Mouse (Mus musculus) forebrain, embryonic 13.5 days (tissue): Measurements from ENCODE around the gene Rps10. TPM values are rescaled to one million over a fixed set of nuclear protein-coding genes. Genes with fewer than 3 reads are reported as not detected.

Source experiments
- ATAC-seq: fragments of 200-750 bp; cut with Nextera tagmentation; 2 replicates; pipeline ENCODE4 v1.8.0; 2017
- H3K27ac ChIP-seq: fragments of 300-500 bp; sonication (generic); 2 replicates; pipeline ENCODE4 v1.5.1; 2015; ENCODE audit warnings: inconsistent platforms, mild to moderate bottlenecking, moderate library complexity
- H3K27me3 ChIP-seq: fragments of 300-500 bp; sonication (generic); 2 replicates; pipeline ENCODE4 v1.6.1; 2015; ENCODE audit warnings: mild to moderate bottlenecking, inconsistent platforms
- H3K36me3 ChIP-seq: fragments of 300-500 bp; sonication (generic); 2 replicates; pipeline ENCODE4 v1.6.1; 2015; ENCODE audit warnings: mild to moderate bottlenecking, inconsistent platforms; ENCODE audit not compliant: poor library complexity, severe bottlenecking
- H3K4me1 ChIP-seq: fragments of 300-500 bp; sonication (generic); 2 replicates; pipeline ENCODE4 v1.6.1; 2015; ENCODE audit warnings: inconsistent platforms
- H3K4me2 ChIP-seq: fragments of 300-500 bp; sonication (generic); 2 replicates; pipeline ENCODE4 v1.6.1; 2015; ENCODE audit warnings: inconsistent platforms, mild to moderate bottlenecking, moderate library complexity
- H3K4me3 ChIP-seq: fragments of 300-500 bp; sonication (generic); 2 replicates; pipeline ENCODE4 v1.5.1; 2015; ENCODE audit warnings: mild to moderate bottlenecking, inconsistent platforms
- H3K9ac ChIP-seq: fragments of 300-500 bp; sonication (generic); 2 replicates; pipeline ENCODE4 v1.6.1; 2015; ENCODE audit warnings: mild to moderate bottlenecking, inconsistent platforms
- H3K9me3 ChIP-seq: fragments of 300-500 bp; sonication (generic); replicated peaks from 2 replicates; pipeline ENCODE4 v1.6.1; 2016; ENCODE audit warnings: inconsistent platforms
- WGBS: fragments of 180-500 bp; shearing (Covaris S2); methylation state at CpG from one replicate; pipeline ENCODE4 v1.1.7; 2015; 5-methylcytosine and 5-hydroxymethylcytosine counted together
- polyA plus RNA-seq: library from polyadenylated mRNA; unstranded; fragments of >200 nt; fragmentation: Nextera tagmentation; extraction: Ambion mirVana; gene quantifications from 2 replicates; pipeline ENCODE4 v1.2.1, GENCODE M21; 2015

Rps10 gene
- polyA plus RNA-seq, 1 experiment from 2014 or later = 777 TPM

- H3K27me3 ChIP-seq = no peaks in the 10 kb centered on the region
- H3K9ac ChIP-seq = peak within 1 kb of the TSS; percentile 99
- peak within 1 kb of the TSS; percentile 98 for H3K27ac ChIP-seq
- peak; percentile 92 for ATAC-seq
- H3K9me3 ChIP-seq = no peaks in the 10 kb centered on the region
- H3K4me1 ChIP-seq = peaks cover 54% of the 10 kb centered on the region
- WGBS = 9% methylated on average over 82 of the region's 91 CpGs
- peaks cover 5% of the 10 kb centered on the region; the same call in 1 of the 2 replicates for H3K36me3 ChIP-seq
- H3K4me2 ChIP-seq = peak within 1 kb of the TSS; percentile 90
- H3K4me3 ChIP-seq = peak within 1 kb of the TSS; percentile 91
Measured at GRCm38 (mm10) chr17:27623360-27624326, 12.8 kb downstream of the Rps10 start, which contains the start of gene Nudt3. Gene Nudt3 (minus strand): TSS chr17:27623495.

- Histone ChIP-seq H3K27ac (peak overlapping the region; percentile 98), H3K36me3 (peaks cover 14% of the 10 kb centered on the region), H3K9me3 (peaks cover 4% of the 10 kb centered on the region), H3K4me3 (peak overlapping the region; percentile 91), H3K9ac (peak overlapping the region; percentile 99), H3K27me3 (no peaks in the 10 kb centered on the region), H3K4me1 (peaks cover 56% of the 10 kb centered on the region), H3K4me2 (peak overlapping the region; percentile 90)
- peak; percentile 68 for ATAC-seq
- under 1% methylated on average over 60 of the region's 80 CpGs for WGBS
Measured at GRCm38 (mm10) chr17:27622611-27623359, 13.7 kb downstream of the Rps10 start.

GRCm38 (mm10) chr17:27621705-27622531, 14.6 kb downstream of the Rps10 start:
- peak; percentile 45; the same call in 1 of the 2 replicates for ATAC-seq
- Histone ChIP-seq H3K4me2 (peak overlapping the region; percentile 90), H3K9ac (peak overlapping the region; percentile 99), H3K27ac (peak overlapping the region; percentile 98), H3K4me1 (peaks cover 52% of the 10 kb centered on the region), H3K36me3 (peaks cover 22% of the 10 kb centered on the region), H3K4me3 (peak overlapping the region; percentile 91), H3K27me3 (no peaks in the 10 kb centered on the region), H3K9me3 (peaks cover 13% of the 10 kb centered on the region)
- WGBS = under 1% methylated on average over 23 of the region's 23 CpGs

- peaks cover 45% of the 10 kb centered on the region for H3K4me1 ChIP-seq
- H3K4me2 ChIP-seq = peak overlapping the region; percentile 90
- 33% methylated on average over 8 of the region's 8 CpGs for WGBS
- no peaks in the 10 kb centered on the region for H3K27me3 ChIP-seq
- H3K36me3 ChIP-seq = peaks cover 29% of the 10 kb centered on the region
- peak overlapping the region; percentile 98 for H3K27ac ChIP-seq
- peak overlapping the region; percentile 91 for H3K4me3 ChIP-seq
- H3K9me3 ChIP-seq = peaks cover 14% of the 10 kb centered on the region
- ATAC-seq = no peak
- H3K9ac ChIP-seq = peak overlapping the region; percentile 99
Measured at GRCm38 (mm10) chr17:27621161-27621560, 15.3 kb downstream of the Rps10 start.

- no peak overlapping the region for H3K4me2 ChIP-seq
- no peak overlapping the region for H3K9ac ChIP-seq
- no peak overlapping the region for H3K27ac ChIP-seq
- no peak overlapping the region for H3K4me3 ChIP-seq
- H3K27me3 ChIP-seq = no peaks in the 10 kb centered on the region
- peaks cover 14% of the 10 kb centered on the region for H3K9me3 ChIP-seq
- no peak for ATAC-seq
- peaks cover 39% of the 10 kb centered on the region for H3K36me3 ChIP-seq
- H3K4me1 ChIP-seq = peaks cover 59% of the 10 kb centered on the region
- 83% methylated on average over 7 of the region's 7 CpGs for WGBS
Measured at GRCm38 (mm10) chr17:27615388-27615787, 21.1 kb downstream of the Rps10 start.

- no peak for ATAC-seq
- H3K4me1 ChIP-seq = peaks cover 44% of the 10 kb centered on the region
- 66% methylated on average over 4 of the region's 4 CpGs for WGBS
Measured at GRCm38 (mm10) chr17:27613016-27613415, 23.5 kb downstream of the Rps10 start.

GRCm38 (mm10) chr17:27611994-27612393, 24.5 kb downstream of the Rps10 start:
- no peak for ATAC-seq
- Histone ChIP-seq H3K27me3 (no peaks in the 10 kb centered on the region), H3K9me3 (peaks cover 2% of the 10 kb centered on the region; the same call in 1 of the 2 replicates), H3K36me3 (peaks cover 25% of the 10 kb centered on the region), H3K4me1 (peaks cover 44% of the 10 kb centered on the region), H3K27ac (no peak overlapping the region), H3K4me3 (no peak overlapping the region), H3K9ac (no peak overlapping the region), H3K4me2 (no peak overlapping the region)
- WGBS = 80% methylated on average over 5 of the region's 5 CpGs

More at GRCm38 (mm10) chr17:27613016-27613415, 23.5 kb downstream of the Rps10 start:
- Histone ChIP-seq H3K9ac (0 out of 2 replicates have a peak overlapping the region, but pooled peaks have one; percentile 1), H3K4me2 (no peak overlapping the region), H3K27me3 (no peaks in the 10 kb centered on the region), H3K27ac (no peak overlapping the region), H3K36me3 (peaks cover 32% of the 10 kb centered on the region), H3K9me3 (peaks cover 12% of the 10 kb centered on the region), H3K4me3 (no peak overlapping the region)

- H3K4me2 ChIP-seq = no peak overlapping the region
- H3K36me3 ChIP-seq = peaks cover 20% of the 10 kb centered on the region
- no peaks in the 10 kb centered on the region for H3K9me3 ChIP-seq
- no peaks in the 10 kb centered on the region for H3K27me3 ChIP-seq
- peaks cover 44% of the 10 kb centered on the region for H3K4me1 ChIP-seq
- no peak overlapping the region for H3K4me3 ChIP-seq
- no peak overlapping the region for H3K9ac ChIP-seq
- no peak for ATAC-seq
- 75% methylated on average over 3 of the region's 3 CpGs for WGBS
- H3K27ac ChIP-seq = no peak overlapping the region
Measured at GRCm38 (mm10) chr17:27611519-27611884, 25.0 kb downstream of the Rps10 start.

- ATAC-seq = no peak
- no peak overlapping the region for H3K27ac ChIP-seq
- no peak overlapping the region for H3K4me2 ChIP-seq
- H3K9ac ChIP-seq = no peak overlapping the region
- H3K4me1 ChIP-seq = peaks cover 47% of the 10 kb centered on the region
- H3K27me3 ChIP-seq = no peaks in the 10 kb centered on the region
- 80% methylated on average over 10 of the region's 10 CpGs for WGBS
- no peak overlapping the region for H3K4me3 ChIP-seq
- H3K9me3 ChIP-seq = no peaks in the 10 kb centered on the region
- H3K36me3 ChIP-seq = peaks cover 17% of the 10 kb centered on the region
Measured at GRCm38 (mm10) chr17:27610679-27611518, 25.6 kb downstream of the Rps10 start.

- no peak overlapping the region for H3K9ac ChIP-seq
- no peak overlapping the region for H3K27ac ChIP-seq
Measured at GRCm38 (mm10) chr17:27609576-27609975, 26.9 kb downstream of the Rps10 start.

More at GRCm38 (mm10) chr17:27609576-27609975, 26.9 kb downstream of the Rps10 start:
- peaks cover 44% of the 10 kb centered on the region for H3K4me1 ChIP-seq
- H3K36me3 ChIP-seq = peaks cover 16% of the 10 kb centered on the region
- H3K4me3 ChIP-seq = no peak overlapping the region
- WGBS = 86% methylated on average over 7 of the region's 7 CpGs
- no peak for ATAC-seq
- no peaks in the 10 kb centered on the region for H3K9me3 ChIP-seq
- H3K27me3 ChIP-seq = no peaks in the 10 kb centered on the region
- no peak overlapping the region for H3K4me2 ChIP-seq
